Mouse (Mus musculus) erythroblast, adult 5-6 weeks (primary cell): ENCODE data around the gene Prcd. TPM values are rescaled to one million over a fixed set of nuclear protein-coding genes. Genes with fewer than 3 reads are reported as not detected.
"Not testable (repeated sequence)": the region's sequence is repeated elsewhere in the genome, so short reads cannot be mapped to it uniquely, and the experiment has no call there.

Source experiments
- ATAC-seq: replicated peaks from 2 replicates; pipeline ENCODE4 v1.8.0; 2016; ENCODE audit warnings: moderate number of reproducible peaks, mild to moderate bottlenecking, moderate TSS enrichment, inconsistent platforms; ENCODE audit not compliant: poor library complexity, low FRiP score, severe bottlenecking
- total RNA-seq, 2 experiments: library from RNA; stranded (forward) in 1 of 2; stranded (reverse) in 1 of 2; fragments of 150-400 nt in 1 of 2; fragments of 200-764, 138-1000 nt in 1 of 2; gene quantifications; 2 replicates each; pipeline versions ENCODE4 v1.2.3 to v1.2.4; 2015 to 2017; ENCODE audit warnings: low replicate concordance in 2 of 2

Prcd gene
- total RNA-seq, 2 experiments from 2014 or later: not detected

- no peak for ATAC-seq
Measured at GRCm38 (mm10) chr11:116625081-116626000, 28.0 kb upstream of the Prcd start.

- ATAC-seq: no peak
Measured at GRCm38 (mm10) chr11:116626299-116627071, 26.8 kb upstream of the Prcd start, which contains the start of gene Rhbdf2. TSS of gene Rhbdf2 (minus strand) at chr11:116627019.

DNA sequence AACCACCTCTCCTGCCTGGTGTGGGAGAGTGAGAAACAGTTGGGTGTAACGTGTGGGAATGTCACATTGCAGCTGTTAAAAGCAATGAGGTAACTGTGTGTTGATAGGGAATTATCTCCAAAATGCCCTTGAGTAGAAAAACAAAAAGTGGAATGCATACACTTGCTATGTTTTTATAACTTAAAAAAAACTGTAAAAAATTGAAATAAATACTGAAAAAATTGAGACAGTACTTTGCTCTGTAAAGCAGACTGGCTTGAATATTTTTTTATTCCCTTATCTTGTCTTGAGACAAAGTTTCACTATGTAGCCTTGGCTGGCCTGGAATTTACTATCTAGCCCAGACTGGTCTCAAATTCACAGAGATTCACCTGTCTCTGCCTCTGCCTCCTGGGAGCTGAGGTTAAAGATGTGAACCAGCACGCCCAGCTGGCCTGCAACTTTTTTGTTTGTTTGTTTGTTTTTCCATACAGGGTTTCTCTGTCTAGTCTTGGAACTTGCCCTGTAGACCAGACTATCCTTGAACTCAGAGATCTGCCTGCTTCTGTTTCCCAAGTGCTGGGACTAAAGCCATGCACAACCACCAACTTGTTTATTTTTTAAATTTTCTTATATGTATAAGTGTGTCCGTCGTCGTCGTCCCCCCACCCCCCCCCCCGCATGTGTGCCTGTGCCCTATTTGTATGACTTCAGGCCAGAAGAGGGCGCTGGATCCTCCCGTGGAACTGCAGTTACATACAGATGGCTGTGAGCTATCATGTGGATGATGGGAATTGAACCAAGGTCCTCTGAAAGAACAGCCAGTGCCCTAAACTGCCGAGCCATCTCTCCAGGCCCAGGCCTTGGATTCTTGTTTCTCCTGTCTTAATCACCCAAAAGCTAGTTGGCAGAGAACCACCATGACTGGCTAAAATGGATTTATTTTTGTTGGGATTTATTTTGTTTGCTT lies 26.0 kb upstream of the Prcd start:
- no peak for ATAC-seq

- peak; percentile 62 for ATAC-seq
Measured at GRCm38 (mm10) chr11:116628712-116629111, 24.6 kb upstream of the Prcd start.

DNA sequence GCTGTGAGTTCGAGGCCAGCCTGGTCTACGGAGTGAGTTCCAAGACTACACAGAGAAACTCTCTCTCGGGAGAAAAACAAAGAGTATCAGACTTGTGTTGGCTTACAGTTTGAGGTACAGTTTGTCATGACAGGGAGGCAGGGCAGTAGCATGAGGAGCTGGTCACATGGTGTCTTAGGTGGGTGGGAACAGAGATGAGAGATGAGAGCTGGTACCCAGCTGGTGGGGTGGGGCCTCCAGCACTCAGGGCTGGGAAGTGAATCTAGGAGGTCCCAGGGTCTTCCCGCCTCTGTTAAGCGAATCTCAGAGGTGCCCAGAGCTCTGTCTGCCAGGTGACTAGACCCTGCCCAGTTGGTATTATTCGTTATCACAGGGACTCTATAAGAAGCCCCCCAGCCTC lies 23.9 kb upstream of the Prcd start:
- ATAC-seq: no peak

GRCm38 (mm10) chr11:116630171-116630965 lies 23.0 kb upstream of the Prcd start:
- no peak for ATAC-seq

- no peak for ATAC-seq
Measured at GRCm38 (mm10) chr11:116632962-116633361, 20.4 kb upstream of the Prcd start.

GRCm38 (mm10) chr11:116636607-116637006 lies 16.7 kb upstream of the Prcd start:
- not testable (repeated sequence) for ATAC-seq

GRCm38 (mm10) chr11:116641168-116641567 lies 12.2 kb upstream of the Prcd start:
- no peak for ATAC-seq

DNA sequence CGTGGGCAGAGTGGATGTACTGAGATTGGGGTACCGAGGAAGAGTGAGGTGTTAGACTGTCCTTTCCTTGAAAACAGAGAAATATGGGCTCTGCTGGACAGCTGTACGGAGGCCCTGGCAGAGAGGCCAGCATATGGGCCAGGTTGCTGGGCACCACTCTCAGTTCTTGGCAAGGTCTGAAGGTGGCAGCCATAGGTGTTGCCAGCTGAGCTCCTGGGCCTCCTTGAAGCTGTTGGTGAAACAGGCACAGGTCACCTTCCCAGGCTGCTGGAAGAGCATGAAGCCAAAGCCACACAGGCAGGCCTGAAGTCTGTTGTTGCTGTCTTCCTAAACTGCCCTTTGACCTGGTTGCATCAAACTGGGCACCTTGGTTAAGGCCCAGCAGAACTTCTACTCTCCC lies 11.6 kb upstream of the Prcd start:
- no peak for ATAC-seq

GRCm38 (mm10) chr11:116642681-116643578 lies 10.4 kb upstream of the Prcd start:
- ATAC-seq: peak; percentile 71

DNA sequence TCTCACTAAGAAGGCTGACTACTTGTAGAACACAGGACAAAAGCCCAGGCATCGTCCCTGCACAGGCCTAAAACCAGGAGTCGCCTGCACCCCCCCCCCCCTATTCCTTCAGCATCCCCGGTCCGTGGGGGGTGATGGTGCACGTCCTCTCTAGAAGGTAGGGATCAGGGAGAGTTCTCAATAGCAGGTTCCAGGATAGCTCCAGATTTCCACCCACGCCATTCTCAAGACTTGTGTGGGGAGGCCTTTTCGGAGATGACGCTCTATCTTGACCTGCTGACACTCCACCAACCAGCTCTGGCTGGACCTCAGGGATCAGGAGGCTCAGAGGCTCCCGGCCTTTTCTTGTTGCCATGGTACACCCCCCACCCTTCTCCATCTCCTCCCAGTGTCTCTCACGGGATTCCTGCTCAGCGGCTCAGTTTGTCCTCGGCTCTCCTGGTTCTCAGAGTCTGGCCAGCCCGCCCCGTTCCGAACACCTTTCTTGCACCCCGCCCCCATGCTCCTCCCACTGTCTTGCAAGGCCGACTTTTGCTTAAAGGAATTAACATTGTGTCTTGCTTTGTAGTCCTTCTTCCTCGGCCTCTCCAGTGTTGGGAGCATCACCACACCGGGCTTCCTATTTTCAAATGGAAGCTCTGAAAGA lies 9.6 kb upstream of the Prcd start:
- no peak for ATAC-seq

DNA sequence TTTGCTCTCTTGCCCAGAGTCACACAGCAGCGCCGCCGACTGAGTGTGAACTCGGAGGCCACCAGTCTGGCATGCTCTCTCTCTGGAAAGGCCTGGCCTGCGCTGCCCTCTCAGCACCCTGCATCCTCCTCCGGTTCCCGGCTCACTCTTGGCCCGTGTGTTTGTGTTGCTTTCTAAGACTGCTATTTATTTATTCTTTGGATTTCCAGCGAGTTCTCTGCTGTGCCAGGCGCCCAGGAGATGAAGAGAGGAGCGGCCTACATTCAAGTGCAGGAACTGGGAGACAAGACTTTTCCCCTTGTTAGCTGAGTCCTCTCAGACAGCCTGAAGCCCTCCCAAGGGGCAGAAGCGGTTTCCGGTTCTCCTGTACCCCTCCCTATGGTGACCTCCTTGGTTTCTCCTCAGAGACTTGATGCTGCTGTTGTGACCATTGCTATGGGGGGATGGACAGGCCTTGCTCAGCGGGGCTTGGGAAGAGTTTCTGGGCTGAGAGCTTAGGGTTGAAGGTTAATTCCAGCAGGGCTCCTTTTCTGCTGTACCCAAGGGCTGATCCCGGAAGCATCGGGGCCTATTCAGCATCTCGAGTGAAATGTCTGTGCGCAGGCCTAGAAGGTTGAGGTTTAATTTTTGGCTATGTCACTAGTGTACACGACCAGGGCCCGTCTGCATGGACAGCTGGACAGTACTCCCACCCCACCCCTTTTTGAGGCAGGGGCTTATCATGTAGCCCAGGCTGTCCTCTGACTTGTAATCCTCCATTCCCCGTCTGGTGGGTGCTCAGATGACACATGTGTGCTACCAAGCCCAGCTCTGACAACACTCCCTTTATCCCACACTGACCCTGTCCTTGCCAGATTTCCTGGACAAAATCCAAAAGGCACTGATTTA lies 8.9 kb upstream of the Prcd start:
- no peak for ATAC-seq

- ATAC-seq: no peak
Measured at GRCm38 (mm10) chr11:116645446-116646110, 7.8 kb upstream of the Prcd start.

DNA sequence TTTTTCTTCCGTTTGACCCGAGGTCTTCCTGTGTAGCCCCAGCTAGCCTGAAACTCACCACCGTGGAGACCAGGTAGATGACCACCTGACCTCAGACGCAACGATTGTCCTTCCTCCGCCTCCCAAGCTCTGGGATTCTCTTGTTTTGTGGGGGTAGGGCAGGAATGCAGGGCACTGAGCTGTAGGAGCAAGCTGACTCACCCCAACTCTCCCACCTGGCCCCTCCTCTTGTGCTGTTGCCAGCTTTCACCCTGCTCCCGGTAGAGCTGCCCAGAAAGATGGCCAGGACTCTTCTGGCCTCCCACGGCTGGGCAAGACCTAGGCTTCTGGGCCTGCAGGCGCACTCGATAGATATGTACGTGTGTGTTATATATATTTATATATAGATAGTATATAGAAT lies 7.2 kb upstream of the Prcd start:
- no peak for ATAC-seq

GRCm38 (mm10) chr11:116646771-116647170 lies 6.6 kb upstream of the Prcd start:
- no peak for ATAC-seq
